Mouse (Mus musculus): Measurements from ENCODE around the gene Cdhr2.

DNA sequence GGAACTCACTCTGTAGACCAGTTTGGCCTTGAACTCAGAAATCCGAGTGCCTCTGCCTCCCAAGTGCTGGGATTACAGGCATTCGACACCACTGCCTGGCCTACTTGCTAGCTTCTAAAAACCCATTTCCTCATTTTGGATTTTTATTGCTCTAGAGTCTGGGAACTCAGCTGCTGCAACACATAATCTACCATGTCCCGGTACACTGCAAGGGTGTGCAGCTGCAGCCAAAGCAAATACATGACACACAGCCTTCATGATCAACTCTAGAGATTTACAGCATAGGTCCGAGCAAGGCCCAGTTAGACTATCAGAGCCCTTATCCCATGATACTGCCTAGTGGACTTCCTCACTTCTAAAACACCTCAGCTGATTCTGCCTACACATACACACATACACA is 23.0 kb upstream of the Cdhr2 start:
- no peak for TF ChIP-seq CTCF (IDR thresholded peaks at IDR 0.05; ENCODE audit: control insufficient read depth, insufficient read depth, insufficient read length)
- no peak for TF ChIP-seq MAX (IDR thresholded peaks at IDR 0.05)
